In genomic region chr1:39193862-39194675, GRCm38 (mm10) we compare ENCODE assay signal across 8 mouse cellular contexts. TPM values are rescaled to one million over a fixed set of nuclear protein-coding genes. Genes with fewer than 3 reads are reported as not detected.
DNase-seq lines count a peak whose midpoint lies in the region; ATAC-seq and TF ChIP-seq lines count a peak whose summit lies in the region.

No protein-coding gene starts in this region.

- TF ChIP-seq CTCF in thymus, adult 2 months (IDR thresholded peaks at IDR 0.05; ENCODE audit: borderline replicate concordance, control insufficient read depth, extremely low read depth, insufficient read depth, low read length, poor library complexity) = no peak
- TF ChIP-seq CTCF in cortical plate, adult 2 months (IDR thresholded peaks at IDR 0.05; ENCODE audit: extremely low read depth, insufficient read depth, low read length) = no peak

- no peak for TF ChIP-seq POLR2A in thymus, adult 2 months (IDR thresholded peaks at IDR 0.05; ENCODE audit: control insufficient read depth, extremely low read depth, insufficient read depth, low read length, poor library complexity)
- peak; percentile 48; the same call in 1 of the 2 replicates for TF ChIP-seq POLR2A in cortical plate, adult 2 months (IDR thresholded peaks at IDR 0.05; ENCODE audit: extremely low read depth, insufficient read depth, low read length)

- no peak overlapping the region for H3K27ac ChIP-seq in thymus, adult 2 months (ENCODE audit: control insufficient read depth, insufficient read depth, low read length)
- H3K27ac ChIP-seq in cortical plate, adult 2 months (ENCODE audit: insufficient read depth, low read length) = peak overlapping the region; percentile 96
- no peak overlapping the region for H3K27ac ChIP-seq in heart, embryonic 12.5 days (ENCODE audit: poor library complexity, severe bottlenecking)
- no peak overlapping the region for H3K27ac ChIP-seq in lung, embryonic 15.5 days

- peak overlapping the region; percentile 99 for H3K4me2 ChIP-seq in heart, embryonic 12.5 days
- peak overlapping the region; percentile 100 for H3K4me2 ChIP-seq in lung, embryonic 15.5 days

- no peaks in the 10 kb centered on the region for H3K9me3 ChIP-seq in heart, embryonic 12.5 days (replicated peaks)
- H3K9me3 ChIP-seq in lung, embryonic 15.5 days = no peaks in the 10 kb centered on the region

- WGBS in thymus, adult 2 months = 1% methylated on average over 68 of the region's 76 CpGs
- WGBS in heart, embryonic 12.5 days = under 1% methylated on average over 69 of the region's 76 CpGs
- WGBS in lung, embryonic 15.5 days = under 1% methylated on average over 47 of the region's 76 CpGs

- peaks cover 35% of the 10 kb centered on the region for H3K4me1 ChIP-seq in thymus, adult 2 months (replicated peaks; ENCODE audit: control insufficient read depth, insufficient read depth, low read length)
- no peaks in the 10 kb centered on the region; the same call in 1 of the 2 replicates for H3K4me1 ChIP-seq in cortical plate, adult 2 months (ENCODE audit: control insufficient read depth, insufficient read depth, low read length)
- H3K4me1 ChIP-seq in heart, embryonic 12.5 days (replicated peaks) = peaks cover 23% of the 10 kb centered on the region
- H3K4me1 ChIP-seq in lung, embryonic 15.5 days = peaks cover 21% of the 10 kb centered on the region

- H3K27me3 ChIP-seq in thymus, adult 2 months (ENCODE audit: control insufficient read depth, insufficient read depth, low read length) = peaks cover 11% of the 10 kb centered on the region
- H3K27me3 ChIP-seq in heart, embryonic 12.5 days (replicated peaks) = peaks cover 49% of the 10 kb centered on the region
- H3K27me3 ChIP-seq in lung, embryonic 15.5 days = peaks cover 34% of the 10 kb centered on the region

- H3K4me3 ChIP-seq in thymus, adult 2 months (ENCODE audit: control insufficient read depth, insufficient read depth, low read length) = peak overlapping the region; percentile 94
- peak overlapping the region; percentile 94 for H3K4me3 ChIP-seq in cortical plate, adult 2 months (ENCODE audit: insufficient read depth, low read length)
- H3K4me3 ChIP-seq in heart, embryonic 12.5 days = peak overlapping the region; percentile 68
- peak overlapping the region; percentile 73 for H3K4me3 ChIP-seq in lung, embryonic 15.5 days

- DNase-seq in thymus, adult 2 months = peak; percentile 50
- DNase-seq in thymus, adult 18-20 months = no peak
- peak; percentile 54 for DNase-seq in kidney, postnatal 14 days
- DNase-seq in right cerebral cortex, adult 2 months (ENCODE audit: low spot score in 2 of 2) = peak; percentile 46 to 63
- DNase-seq in natural killer cell, adult 2 months (ENCODE audit: low spot score in 2 of 2) = no peak

- peak overlapping the region; percentile 71 for H3K9ac ChIP-seq in heart, embryonic 12.5 days
- peak overlapping the region; percentile 58 for H3K9ac ChIP-seq in lung, embryonic 15.5 days

- no peaks in the 10 kb centered on the region for H3K36me3 ChIP-seq in thymus, adult 2 months (ENCODE audit: control insufficient read depth, insufficient read depth, low read length)
- no peaks in the 10 kb centered on the region for H3K36me3 ChIP-seq in heart, embryonic 12.5 days
- no peaks in the 10 kb centered on the region for H3K36me3 ChIP-seq in lung, embryonic 15.5 days

- peak; percentile 68 for ATAC-seq in heart, embryonic 12.5 days (ENCODE audit: insufficient number of reproducible peaks, low FRiP score)
- peak; percentile 29; the same call in 1 of the 2 replicates for ATAC-seq in lung, embryonic 15.5 days (ENCODE audit: borderline replicate concordance, extremely low read depth, low FRiP score, low TSS enrichment)

RNA-seq across cellular contexts. Expression of gene Npas2, which starts 0.5 kb away (rescaled TPM):
- polyA plus RNA-seq in thymus, adult 2 months (2012; rRNA removed) = 6.9 and 7.7 TPM in 2 replicates
- polyA plus RNA-seq in cortical plate, adult 2 months (2012; rRNA removed) = 21.9 and 22.9 TPM in 2 replicates
- polyA plus RNA-seq in heart, embryonic 12.5 days (2016; fragmentation: Nextera tagmentation; extraction: Ambion mirVana) = 0.55 and 0.78 TPM in 2 replicates
- polyA plus RNA-seq in lung, embryonic 15.5 days (2015; fragmentation: Nextera tagmentation; extraction: Ambion mirVana) = 1.1 and 1.5 TPM in 2 replicates

Comparison
In these comparisons a context has a peak if more than half of its experiments do, and no peak if none do; other contexts are left out.
1. DNase-seq: peak in thymus, adult 2 months (single experiment), kidney, postnatal 14 days (single experiment) and right cerebral cortex, adult 2 months (2 of 2); none in thymus, adult 18-20 months (0 of 2) and natural killer cell, adult 2 months (0 of 2).
2. Peak in every context shown above with its lines, with median percentiles within 50 percentile points of each other: H3K4me3 ChIP-seq.